Mouse (Mus musculus) heart, adult 18-20 months (tissue): ENCODE data around the gene Apbb2. TPM values are rescaled to one million over a fixed set of nuclear protein-coding genes. Genes with fewer than 3 reads are reported as not detected.

ENCODE experiments used
- DNase-seq, 2 experiments: peaks; one replicate each; pipeline ENCODE4 v3.0.0; 2021 to 2022; ENCODE audit warnings: mixed read lengths in 1 of 2
- total RNA-seq, 2 experiments: library from RNA; stranded (reverse); gene quantifications; 2 replicates each; pipeline ENCODE4 v1.2.3; 2021

The Apbb2 gene
- total RNA-seq, 2 experiments from 2014 or later, result 45.5 to 46.5 TPM

GRCm38 (mm10) chr5:66382111-66382510 lies 236.5 kb downstream of the Apbb2 start:
- DNase-seq, result no peak

- no peak for DNase-seq
Measured at GRCm38 (mm10) chr5:66378968-66379367, 239.6 kb downstream of the Apbb2 start.

GRCm38 (mm10) chr5:66376589-66377270 lies 241.9 kb downstream of the Apbb2 start:
- DNase-seq, result no peak

- no peak for DNase-seq
Measured at GRCm38 (mm10) chr5:66374413-66374812, 244.2 kb downstream of the Apbb2 start.

GRCm38 (mm10) chr5:66373515-66374164 lies 244.9 kb downstream of the Apbb2 start:
- DNase-seq, result no peak

- no peak for DNase-seq
Measured at GRCm38 (mm10) chr5:66371131-66371530, 247.5 kb downstream of the Apbb2 start.

- peak; percentile 43 to 67 for DNase-seq
Measured at GRCm38 (mm10) chr5:66368966-66369365, 249.6 kb downstream of the Apbb2 start.

- DNase-seq, result no peak
Measured at GRCm38 (mm10) chr5:66367641-66368040, 250.9 kb downstream of the Apbb2 start.

GRCm38 (mm10) chr5:66363274-66364261 lies 255.0 kb downstream of the Apbb2 start:
- no peak for DNase-seq

- no peak for DNase-seq
Measured at GRCm38 (mm10) chr5:66360739-66361138, 257.8 kb downstream of the Apbb2 start.

- no peak for DNase-seq
Measured at GRCm38 (mm10) chr5:66359742-66360423, 258.7 kb downstream of the Apbb2 start.

- DNase-seq, result no peak
Measured at GRCm38 (mm10) chr5:66355147-66355546, 263.4 kb downstream of the Apbb2 start.

GRCm38 (mm10) chr5:66353876-66354275 lies 264.7 kb downstream of the Apbb2 start:
- DNase-seq, result no peak

- DNase-seq, result peak in 1 of 2 experiments; percentile 17
Measured at GRCm38 (mm10) chr5:66351836-66352390, 266.7 kb downstream of the Apbb2 start.

- DNase-seq, result peak; percentile 31 to 32
Measured at GRCm38 (mm10) chr5:66351064-66351463, 267.5 kb downstream of the Apbb2 start.

- DNase-seq, result no peak
Measured at GRCm38 (mm10) chr5:66350611-66351010, 268.0 kb downstream of the Apbb2 start.

- no peak for DNase-seq
Measured at GRCm38 (mm10) chr5:66348421-66348820, 270.2 kb downstream of the Apbb2 start.

- DNase-seq, result no peak
Measured at GRCm38 (mm10) chr5:66346756-66347155, 271.8 kb downstream of the Apbb2 start.

- no peak for DNase-seq
Measured at GRCm38 (mm10) chr5:66345140-66345539, 273.4 kb downstream of the Apbb2 start.

GRCm38 (mm10) chr5:66344182-66344581 lies 274.4 kb downstream of the Apbb2 start:
- no peak for DNase-seq

- DNase-seq, result no peak
Measured at GRCm38 (mm10) chr5:66342285-66342684, 276.3 kb downstream of the Apbb2 start.

GRCm38 (mm10) chr5:66341848-66342247 lies 276.7 kb downstream of the Apbb2 start:
- DNase-seq, result no peak
